Comparison of ENCODE assay signal across 10 mouse cellular contexts in genomic region chr13:10636859-10637258, GRCm38 (mm10).
DNase-seq lines count a peak whose midpoint lies in the region; ATAC-seq and TF ChIP-seq lines count a peak whose summit lies in the region.
"Had no signal": no experiment of that assay in that cellular context is flagged by ENCODE, and none has a peak within 500 bp of the region (broad histone marks: within the 10 kb centered on the region; RNA-seq: fewer than 3 reads in every experiment).

No protein-coding gene starts in this region.

- no peak overlapping the region for H3K9ac ChIP-seq in hindbrain, embryonic 14.5 days
- no peak overlapping the region for H3K9ac ChIP-seq in hindbrain, embryonic 13.5 days
- no peak overlapping the region for H3K9ac ChIP-seq in lung, embryonic 16.5 days (ENCODE audit: low read length)
- H3K9ac ChIP-seq: neural tube, embryonic 12.5 days had no signal

- WGBS in hindbrain, embryonic 14.5 days: 71% methylated on average over 4 of the region's 4 CpGs
- WGBS in hindbrain, embryonic 13.5 days: 76% methylated on average over 4 of the region's 4 CpGs
- WGBS in lung, embryonic 16.5 days: 47% methylated on average over 4 of the region's 4 CpGs

- no peak overlapping the region for H3ac ChIP-seq in C2C12 (ENCODE audit: control insufficient read depth, insufficient read length, low read depth)

- DNase-seq in hindbrain, embryonic 14.5 days (ENCODE audit: low spot score): no peak
- DNase-seq in embryo, embryonic 11 days: peak; percentile 9
- DNase-seq in thymus, postnatal 14 days: no peak
- DNase-seq in urinary bladder, adult 18-20 months (ENCODE audit: low spot score in 2 of 2): no peak
- DNase-seq: kidney, postnatal 25 days had no signal

- H3K79me2 ChIP-seq in C2C12 (ENCODE audit: control insufficient read depth, insufficient read depth): no peaks in the 10 kb centered on the region

- H3K4me3 ChIP-seq in hindbrain, embryonic 14.5 days (replicated peaks; ENCODE audit: low read length): no peak overlapping the region
- H3K4me3 ChIP-seq in hindbrain, embryonic 13.5 days: no peak overlapping the region
- H3K4me3 ChIP-seq in C2C12 (ENCODE audit: insufficient read depth, poor library complexity, severe bottlenecking): no peak overlapping the region
- no peak overlapping the region for H3K4me3 ChIP-seq in lung, embryonic 16.5 days (ENCODE audit: low read length)
- H3K4me3 ChIP-seq: neural tube, embryonic 12.5 days had no signal

- H3K36me3 ChIP-seq in hindbrain, embryonic 14.5 days (replicated peaks; ENCODE audit: control insufficient read depth, insufficient read depth): no peaks in the 10 kb centered on the region
- H3K36me3 ChIP-seq in hindbrain, embryonic 13.5 days: no peaks in the 10 kb centered on the region
- H3K36me3 ChIP-seq in C2C12 (ENCODE audit: control insufficient read depth, insufficient read depth): no peaks in the 10 kb centered on the region
- H3K36me3 ChIP-seq in lung, embryonic 16.5 days (ENCODE audit: control insufficient read depth, insufficient read depth, low read length): no peaks in the 10 kb centered on the region
- H3K36me3 ChIP-seq: neural tube, embryonic 12.5 days had no signal

- 0 out of 2 replicates have a peak, but pooled peaks have one; percentile 40 for ATAC-seq in hindbrain, embryonic 14.5 days (ENCODE audit: low FRiP score)
- ATAC-seq in hindbrain, embryonic 13.5 days (ENCODE audit: low FRiP score): no peak
- ATAC-seq in lung, embryonic 16.5 days (ENCODE audit: low read depth): peak; percentile 76
- no peak for ATAC-seq in inflammation-experienced regulatory T-cells, adult 6 months

- no peaks in the 10 kb centered on the region for H3K4me1 ChIP-seq in hindbrain, embryonic 14.5 days (replicated peaks; ENCODE audit: control insufficient read depth, insufficient read depth, low read length)
- H3K4me1 ChIP-seq in hindbrain, embryonic 13.5 days (replicated peaks): no peaks in the 10 kb centered on the region
- H3K4me1 ChIP-seq in lung, embryonic 16.5 days (replicated peaks; ENCODE audit: control insufficient read depth, insufficient read depth, low read length): no peaks in the 10 kb centered on the region
- H3K4me1 ChIP-seq: neural tube, embryonic 12.5 days had no signal

- no peak overlapping the region for H3K27ac ChIP-seq in hindbrain, embryonic 14.5 days
- H3K27ac ChIP-seq in hindbrain, embryonic 13.5 days: no peak overlapping the region
- H3K27ac ChIP-seq in lung, embryonic 16.5 days (ENCODE audit: low read length): no peak overlapping the region
- H3K27ac ChIP-seq: neural tube, embryonic 12.5 days had no signal

- no peaks in the 10 kb centered on the region for H3K9me3 ChIP-seq in hindbrain, embryonic 14.5 days (ENCODE audit: control insufficient read depth, low read length)
- H3K9me3 ChIP-seq in hindbrain, embryonic 13.5 days: no peaks in the 10 kb centered on the region
- H3K9me3 ChIP-seq in lung, embryonic 16.5 days (ENCODE audit: control insufficient read depth, low read length): no peaks in the 10 kb centered on the region
- H3K9me3 ChIP-seq: neural tube, embryonic 12.5 days had no signal

- H3K27me3 ChIP-seq in hindbrain, embryonic 14.5 days (ENCODE audit: control insufficient read depth, insufficient read depth, low read length): no peaks in the 10 kb centered on the region
- H3K27me3 ChIP-seq in hindbrain, embryonic 13.5 days: no peaks in the 10 kb centered on the region
- H3K27me3 ChIP-seq in C2C12 (ENCODE audit: control insufficient read depth, insufficient read depth, insufficient read length): no peaks in the 10 kb centered on the region
- no peaks in the 10 kb centered on the region for H3K27me3 ChIP-seq in lung, embryonic 16.5 days (ENCODE audit: control insufficient read depth, insufficient read depth, low read depth, low read length)
- H3K27me3 ChIP-seq: neural tube, embryonic 12.5 days had no signal

- no peak overlapping the region for H3K4me2 ChIP-seq in hindbrain, embryonic 14.5 days (replicated peaks)
- no peak overlapping the region for H3K4me2 ChIP-seq in hindbrain, embryonic 13.5 days
- H3K4me2 ChIP-seq in lung, embryonic 16.5 days (ENCODE audit: low read depth, low read length): no peak overlapping the region
- H3K4me2 ChIP-seq: neural tube, embryonic 12.5 days had no signal

- H3K79me3 ChIP-seq in C2C12 (ENCODE audit: low read depth): no peaks in the 10 kb centered on the region

- no peak for TF ChIP-seq CTCF in C2C12 (IDR thresholded peaks at IDR 0.05; ENCODE audit: control insufficient read depth, insufficient read depth, insufficient read length)

TF ChIP-seq in C2C12, 6 proteins besides CTCF, POLR2A, EP300 and RAD21:
- peak; percentile 83 for TF ChIP-seq MAX (IDR thresholded peaks at IDR 0.05)
- TF ChIP-seq CEBPB (IDR thresholded peaks at IDR 0.05; ENCODE audit: low read depth): no peak
- peak; percentile 59 for TF ChIP-seq USF1 (IDR thresholded peaks at IDR 0.05; ENCODE audit: low read depth)
- peak; percentile 86 for TF ChIP-seq FOSL1 (IDR thresholded peaks at IDR 0.05; ENCODE audit: insufficient read depth, low read length, poor library complexity, severe bottlenecking)
- TF ChIP-seq MYOG (IDR thresholded peaks at IDR 0.05; ENCODE audit: control insufficient read depth, extremely low read depth, insufficient read length): no peak
- TF ChIP-seq MYOD1 (IDR thresholded peaks at IDR 0.05; ENCODE audit: control insufficient read depth, insufficient read length, low read depth): peak; percentile 100

Comparison
In these comparisons a context has a peak if more than half of its experiments do, and no peak if none do; other contexts are left out.
1. ATAC-seq: peak in hindbrain, embryonic 14.5 days (single experiment) and lung, embryonic 16.5 days (single experiment); none in hindbrain, embryonic 13.5 days (single experiment) and inflammation-experienced regulatory T-cells, adult 6 months (single experiment).